Mouse (Mus musculus) CH12.LX (cell line): ENCODE results near the gene Thrap3. TPM values are rescaled to one million over a fixed set of nuclear protein-coding genes. Genes with fewer than 3 reads are reported as not detected.

Experiments
- DNase-seq: peaks from one replicate; pipeline ENCODE4 v3.0.0-alpha.2; 2013; ENCODE audit errors: extremely low read depth
- H3K27ac ChIP-seq: 2 replicates; pipeline ENCODE4 v1.5.1; 2012; ENCODE audit warnings: low read depth, mild to moderate bottlenecking, control low read depth, moderate library complexity; ENCODE audit not compliant: insufficient read depth
- H3K27me3 ChIP-seq: replicated peaks from 2 replicates; pipeline ENCODE3; 2012; ENCODE audit warnings: inconsistent platforms
- H3K36me3 ChIP-seq, 2 experiments: replicated peaks in 1 of 2; 2 replicates each; pipeline versions ENCODE3 to v1.6.1; 2012; ENCODE audit warnings: inconsistent platforms in 1 of 2, low read length in 1 of 2, mild to moderate bottlenecking in 1 of 2, mixed read lengths in 1 of 2, moderate library complexity in 1 of 2; ENCODE audit not compliant: control insufficient read depth in 1 of 2, insufficient read depth in 1 of 2
- H3K4me1 ChIP-seq, 2 experiments: 2 replicates each; pipeline ENCODE4 v1.6.1; 2012; ENCODE audit warnings: inconsistent platforms in 1 of 2, moderate library complexity in 1 of 2; ENCODE audit not compliant: insufficient read depth in 2 of 2, control insufficient read depth in 1 of 2
- H3K4me2 ChIP-seq: 2 replicates; pipeline ENCODE4 v1.6.1; 2012; ENCODE audit warnings: low read depth, mild to moderate bottlenecking, control low read depth; ENCODE audit not compliant: poor library complexity, insufficient read depth, severe bottlenecking
- H3K4me3 ChIP-seq, 3 experiments: fragments of 150-350 bp in 1 of 3; sonication (generic) in 1 of 3; replicated peaks in 1 of 3; 2 replicates each; pipeline versions ENCODE3 to v1.5.1; 2011 to 2012; ENCODE audit warnings: low read depth in 2 of 3, low read length in 2 of 3, mild to moderate bottlenecking in 2 of 3, moderate library complexity in 2 of 3, control low read depth in 1 of 3, improper control_type of control experiment in 1 of 3, inconsistent platforms in 1 of 3, mixed read lengths in 1 of 3; ENCODE audit not compliant: poor library complexity in 1 of 3
- H3K79me2 ChIP-seq: replicated peaks from 2 replicates; pipeline ENCODE4 v1.6.1; 2012; ENCODE audit warnings: mild to moderate bottlenecking, moderate library complexity; ENCODE audit not compliant: control insufficient read depth, poor library complexity, insufficient read depth, severe bottlenecking; ENCODE audit errors: extremely low read depth
- H3K9ac ChIP-seq: 2 replicates; pipeline ENCODE4 v1.6.1; 2012; ENCODE audit warnings: low read depth, mild to moderate bottlenecking, control low read depth, moderate library complexity; ENCODE audit not compliant: insufficient read depth
- H3K9me3 ChIP-seq: replicated peaks from 2 replicates; pipeline ENCODE3; 2012; ENCODE audit warnings: low read length, inconsistent platforms, mixed read lengths
- EP300 ChIP-seq: IDR thresholded peaks from 2 replicates; pipeline ENCODE4 v1.6.1; 2011; ENCODE audit warnings: low read length, improper control_type of control experiment
- ETS1 ChIP-seq: conservative IDR thresholded peaks from 2 replicates; pipeline ENCODE4 v1.6.1; 2012; ENCODE audit warnings: low read depth, mild to moderate bottlenecking, inconsistent platforms, low read length, improper control_type of control experiment, moderate library complexity
- GABPA ChIP-seq: IDR thresholded peaks from 2 replicates; pipeline ENCODE4 v1.6.1; 2012; ENCODE audit warnings: low read depth, low read length, improper control_type of control experiment, inconsistent platforms; ENCODE audit not compliant: insufficient replicate concordance
- JUN ChIP-seq: IDR thresholded peaks from 2 replicates; pipeline ENCODE4 v1.6.1; 2011; ENCODE audit warnings: low read depth, mild to moderate bottlenecking, low read length, improper control_type of control experiment, moderate library complexity; ENCODE audit not compliant: insufficient read depth
- JUND ChIP-seq: conservative IDR thresholded peaks from 2 replicates; pipeline ENCODE4 v1.6.1; 2011; ENCODE audit warnings: low read depth, low read length, improper control_type of control experiment
- MAFK ChIP-seq: IDR thresholded peaks from 2 replicates; pipeline ENCODE4 v1.6.1; 2011; ENCODE audit warnings: low read length, improper control_type of control experiment; ENCODE audit not compliant: insufficient replicate concordance
- MEF2A ChIP-seq: IDR thresholded peaks from 2 replicates; pipeline ENCODE4 v1.6.1; 2014; ENCODE audit warnings: low read depth, mild to moderate bottlenecking, inconsistent platforms, low read length, improper control_type of control experiment, borderline replicate concordance
- MXI1 ChIP-seq: IDR thresholded peaks from 2 replicates; pipeline ENCODE4 v1.6.1; 2011; ENCODE audit warnings: mild to moderate bottlenecking, low read depth, low read length, improper control_type of control experiment
- NELFE ChIP-seq: IDR thresholded peaks from 2 replicates; pipeline ENCODE4 v1.6.1; 2011; ENCODE audit warnings: low read depth, low read length, improper control_type of control experiment
- PAX5 ChIP-seq: IDR thresholded peaks from 2 replicates; pipeline ENCODE4 v1.6.1; 2012; ENCODE audit warnings: low read length, inconsistent platforms, mixed read lengths
- POLR2A ChIP-seq: IDR thresholded peaks from 2 replicates; pipeline ENCODE4 v1.6.1; 2011; ENCODE audit warnings: low read depth, mild to moderate bottlenecking, improper control_type of control experiment, low read length
- SIN3A ChIP-seq: IDR thresholded peaks from 2 replicates; pipeline ENCODE4 v1.6.1; 2012; ENCODE audit warnings: low read length, improper control_type of control experiment, inconsistent platforms
- TBP ChIP-seq: conservative IDR thresholded peaks from 2 replicates; pipeline ENCODE4 v1.6.1; 2011; ENCODE audit warnings: low read depth, low read length, improper control_type of control experiment
- TCF12 ChIP-seq: IDR thresholded peaks from 2 replicates; pipeline ENCODE4 v1.6.1; 2014; ENCODE audit warnings: low read depth, mild to moderate bottlenecking, inconsistent platforms, low read length, improper control_type of control experiment
- USF1 ChIP-seq: IDR thresholded peaks from 2 replicates; pipeline ENCODE4 v1.6.1; 2014; ENCODE audit warnings: low read depth, mild to moderate bottlenecking, inconsistent platforms, low read length, improper control_type of control experiment
- ZKSCAN1 ChIP-seq: IDR thresholded peaks from 2 replicates; pipeline ENCODE4 v1.6.1; 2012; ENCODE audit warnings: low read depth, inconsistent platforms, low read length, improper control_type of control experiment, borderline replicate concordance
- ZMIZ1 ChIP-seq: IDR thresholded peaks from 2 replicates; pipeline ENCODE4 v1.6.1; 2012; ENCODE audit warnings: low read depth, mild to moderate bottlenecking, inconsistent platforms, low read length, improper control_type of control experiment
- dilution Hi-C: fragments of 300-500 bp; cut with MboI; formaldehyde crosslinking; loops from 2 replicates; pipeline ENCODE4 v1.14.3; 2020; ENCODE audit warnings: low sequenced_read_pairs; ENCODE audit not compliant: extremely low pct_unique_long_range_greater_than_20kb, extremely low pct_ligation_motif_present
- in situ Hi-C: fragments of 300-500 bp; cut with MboI; formaldehyde crosslinking; loops from 3 replicates; pipeline ENCODE4 v1.14.3; 2019; ENCODE audit warnings: low sequenced_read_pairs, low pct_ligation_motif_present, low pct_unique_long_range_greater_than_20kb, mixed read lengths
- polyA plus RNA-seq: library from polyadenylated mRNA; unstranded; fragments of >175 nt; gene quantifications from 2 replicates; pipeline ENCODE4 v1.2.1, GENCODE M21; 2012; ENCODE audit warnings: low read depth; ENCODE audit not compliant: insufficient read length
- total RNA-seq, 2 experiments: library from RNA; depleted of rRNA; stranded (reverse); fragments of 300-350 nt in 1 of 2; fragments of >200 nt in 1 of 2; gene quantifications; 2 replicates each; pipeline ENCODE4 v1.2.3; 2012 to 2014

Thrap3 gene
- total and polyA plus RNA-seq, 3 experiments: 140 to 327 (median 183) TPM

GRCm38 (mm10) chr4:126202303-126203181 lies at the start of gene Thrap3 (continued):
- TF ChIP-seq TBP: 0 out of 2 replicates have a peak, but pooled peaks have one; percentile 71
- TF ChIP-seq, all 38 proteins: peak for 23

GRCm38 (mm10) chr4:126251655-126252254 lies 49.2 kb upstream of the Thrap3 start:
- dilution Hi-C loops: no loop called here
- no peak for TF ChIP-seq POLR2A
- no peak for TF ChIP-seq SIN3A
- TF ChIP-seq EP300: no peak
- no peak for TF ChIP-seq ZMIZ1
- no peak for TF ChIP-seq MXI1
- TF ChIP-seq MEF2A: no peak
- TF ChIP-seq ETS1: no peak
- no peak for TF ChIP-seq USF1
- TF ChIP-seq JUN: no peak
- TF ChIP-seq GABPA: no peak
- TF ChIP-seq ZKSCAN1: no peak
- no peak for TF ChIP-seq PAX5
- TF ChIP-seq JUND: no peak
- TF ChIP-seq NELFE: no peak
- in situ Hi-C loops: no loop called here
- Histone ChIP-seq H3K27ac (no peak overlapping the region), H3K79me2 (peaks cover 27% of the 10 kb centered on the region), H3K9me3 (no peaks in the 10 kb centered on the region), H3K4me3 (no peak overlapping the region), H3K4me1 (peaks cover 10 to 51% of the 10 kb centered on the region in 2 experiments), H3K36me3 (peaks cover 0 to 55% of the 10 kb centered on the region in 2 experiments), H3K9ac (no peak overlapping the region), H3K4me2 (no peak overlapping the region), H3K27me3 (no peaks in the 10 kb centered on the region)
- DNase-seq: no peak

- Histone ChIP-seq H3K27me3 (no peaks in the 10 kb centered on the region), H3K36me3 (peaks cover 0 to 66% of the 10 kb centered on the region in 2 experiments), H3K4me3 (no peak overlapping the region), H3K9me3 (no peaks in the 10 kb centered on the region), H3K4me2 (no peak overlapping the region), H3K9ac (no peak overlapping the region), H3K79me2 (peaks cover 27% of the 10 kb centered on the region), H3K27ac (no peak overlapping the region), H3K4me1 (peaks cover 10 to 53% of the 10 kb centered on the region in 2 experiments)
- in situ Hi-C loops (no loop called here), dilution Hi-C loops (no loop called here)
- TF ChIP-seq EP300 (no peak), MAFK (no peak), TCF12 (no peak)
- DNase-seq: no peak
Observed at GRCm38 (mm10) chr4:126250659-126251058, 48.1 kb upstream of the Thrap3 start.
